Mouse (Mus musculus) midbrain, postnatal 0 days (tissue): ENCODE results near the gene Strn4. TPM values are rescaled to one million over a fixed set of nuclear protein-coding genes. Genes with fewer than 3 reads are reported as not detected.

Experiments
- ATAC-seq: fragments of 200-750 bp; cut with Nextera tagmentation; 2 replicates; pipeline ENCODE4 v1.8.0; 2017; ENCODE audit warnings: moderate number of reproducible peaks, mild to moderate bottlenecking, moderate TSS enrichment, moderate library complexity; ENCODE audit not compliant: low FRiP score
- DNase-seq: peaks from one replicate; pipeline ENCODE4 v3.0.0-alpha.2; 2015; ENCODE audit warnings: low spot score
- H3K27ac ChIP-seq: fragments of 300-500 bp; sonication (generic); 2 replicates; pipeline ENCODE4 v1.5.1; 2014; ENCODE audit warnings: low read depth, mild to moderate bottlenecking, low read length, mixed read lengths
- H3K27me3 ChIP-seq: fragments of 300-500 bp; sonication (generic); 2 replicates; pipeline ENCODE4 v1.6.1; 2014; ENCODE audit warnings: low read length, control low read depth, mixed read lengths; ENCODE audit not compliant: insufficient read depth
- H3K36me3 ChIP-seq: fragments of 300-500 bp; sonication (generic); 2 replicates; pipeline ENCODE4 v1.6.1; 2014; ENCODE audit warnings: low read length, control low read depth, mixed read lengths; ENCODE audit not compliant: insufficient read depth
- H3K4me1 ChIP-seq: fragments of 300-500 bp; sonication (generic); 2 replicates; pipeline ENCODE4 v1.6.1; 2014; ENCODE audit warnings: mild to moderate bottlenecking, control low read depth, antibody characterized with exemption, low read length, mixed read lengths; ENCODE audit not compliant: insufficient read depth
- H3K4me2 ChIP-seq: fragments of 300-500 bp; sonication (generic); 2 replicates; pipeline ENCODE4 v1.6.1; 2014; ENCODE audit warnings: low read depth, mild to moderate bottlenecking, low read length, mixed read lengths; ENCODE audit not compliant: poor library complexity, severe bottlenecking
- H3K4me3 ChIP-seq: fragments of 300-500 bp; sonication (generic); 2 replicates; pipeline ENCODE4 v1.5.1; 2014; ENCODE audit warnings: low read depth, mild to moderate bottlenecking, low read length, moderate library complexity
- H3K9ac ChIP-seq: fragments of 300-500 bp; sonication (generic); replicated peaks from 2 replicates; pipeline ENCODE4 v1.6.1; 2014; ENCODE audit warnings: mild to moderate bottlenecking, low read length, moderate library complexity, mixed read lengths; ENCODE audit not compliant: poor library complexity, severe bottlenecking
- H3K9me3 ChIP-seq: fragments of 300-500 bp; sonication (generic); 2 replicates; pipeline ENCODE4 v1.6.1; 2016; ENCODE audit warnings: low read length, control low read depth
- CTCF ChIP-seq: IDR thresholded peaks from 2 replicates; pipeline ENCODE4 v1.5.1; 2016; ENCODE audit warnings: antibody characterized with exemption, mild to moderate bottlenecking
- WGBS: fragments of 180-500 bp; shearing (Covaris S2); extraction: QIAGEN DNeasy Blood & Tissue Kit; methylation state at CpG from one replicate; pipeline ENCODE4 v1.1.7; 2014; 5-methylcytosine and 5-hydroxymethylcytosine counted together
- polyA plus RNA-seq: library from polyadenylated mRNA; unstranded; fragments of >200 nt; fragmentation: Nextera tagmentation; extraction: Ambion mirVana; gene quantifications from 2 replicates; pipeline ENCODE4 v1.2.1, GENCODE M21; 2015
- total RNA-seq: library from RNA; depleted of rRNA; stranded (reverse); fragments of >200 nt; gene quantifications from 2 replicates; pipeline ENCODE4 v1.2.3, GENCODE M21; 2014

Strn4 gene
- total and polyA plus RNA-seq, 2 experiments from 2014 or later, result 165 to 291 TPM

DNA sequence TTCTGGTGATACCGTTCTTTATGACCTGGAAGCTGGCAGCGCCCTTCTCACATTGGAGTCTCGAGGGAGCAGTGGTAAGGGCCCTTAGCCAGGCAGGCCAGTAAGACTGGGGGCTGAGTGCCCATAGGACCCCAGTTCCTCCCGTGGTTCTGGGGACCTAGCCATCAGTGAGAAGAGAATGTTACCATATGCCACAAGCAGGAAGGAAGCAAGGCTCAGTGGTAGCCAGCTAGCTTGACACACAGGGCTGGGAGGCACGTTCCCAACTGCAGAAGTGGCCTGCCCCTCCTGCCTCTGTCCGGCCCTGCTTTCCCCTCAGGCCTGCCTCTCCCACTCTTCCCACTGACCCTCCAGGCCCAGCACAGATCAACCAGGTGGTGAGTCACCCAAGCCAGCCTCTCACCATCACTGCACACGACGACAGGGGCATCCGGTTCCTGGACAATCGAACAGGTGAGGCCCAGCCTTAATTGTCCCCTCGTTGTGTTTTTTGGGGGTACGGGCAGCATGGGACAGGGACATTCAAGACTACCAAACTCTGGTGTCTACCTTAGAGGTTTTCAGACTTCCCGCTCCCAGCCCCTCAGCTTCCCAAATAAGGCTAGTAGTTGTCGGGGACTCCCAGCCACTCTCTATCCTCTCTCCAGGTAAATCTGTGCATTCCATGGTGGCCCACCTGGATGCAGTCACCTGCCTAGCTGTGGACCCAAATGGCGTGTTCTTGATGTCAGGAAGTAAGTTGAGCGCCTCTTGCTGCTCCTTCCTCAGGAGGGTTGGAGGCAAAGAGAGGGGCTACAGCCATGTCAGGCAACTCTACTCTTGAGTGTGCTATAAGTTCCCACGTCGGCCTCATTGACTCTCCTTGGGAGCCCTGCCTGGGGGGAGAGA, 22.5 kb downstream of the Strn4 start:
- Histone ChIP-seq H3K27ac (no peak overlapping the region), H3K9me3 (no peaks in the 10 kb centered on the region), H3K4me3 (no peak overlapping the region), H3K4me2 (no peak overlapping the region), H3K9ac (no peak overlapping the region), H3K4me1 (no peaks in the 10 kb centered on the region), H3K27me3 (no peaks in the 10 kb centered on the region), H3K36me3 (peaks cover 61% of the 10 kb centered on the region)
- ATAC-seq (no peak), DNase-seq (no peak)
- WGBS, result 92% methylated on average over 18 of the region's 18 CpGs
- no peak for TF ChIP-seq CTCF

- no peak for DNase-seq
Observed at GRCm38 (mm10) chr7:16838804-16839426, 23.2 kb downstream of the Strn4 start.

DNA sequence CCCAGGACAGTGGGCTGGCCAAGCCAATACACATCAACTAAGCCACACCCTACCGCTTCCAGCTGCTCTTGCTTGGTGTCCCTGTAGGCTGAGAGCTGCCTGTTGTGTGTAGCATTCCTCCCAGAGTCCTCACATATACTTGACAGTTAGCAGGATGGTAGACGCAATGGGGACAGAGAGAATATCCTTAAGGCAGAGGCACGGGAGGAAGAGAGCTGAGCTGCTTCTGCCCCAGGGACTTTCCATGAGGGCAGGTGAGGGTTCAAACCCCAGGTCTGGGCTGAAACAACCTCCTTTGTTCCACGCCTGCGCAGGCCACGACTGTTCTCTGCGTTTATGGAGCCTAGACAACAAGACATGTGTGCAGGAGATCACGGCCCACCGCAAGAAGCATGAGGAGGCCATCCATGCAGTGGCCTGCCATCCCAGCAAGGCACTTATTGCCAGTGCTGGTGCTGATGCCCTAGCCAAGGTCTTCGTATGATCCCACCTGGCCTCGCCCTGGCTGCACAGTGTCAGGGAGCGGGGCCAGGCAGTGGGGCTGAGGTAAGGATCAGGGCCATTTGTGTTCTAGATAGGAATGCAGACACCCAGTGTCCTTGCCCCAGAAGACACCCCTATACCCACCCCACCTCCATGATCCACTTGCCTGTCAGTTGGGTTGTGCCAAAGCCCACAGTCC, 23.9 kb downstream of the Strn4 start:
- Histone ChIP-seq H3K4me2 (no peak overlapping the region), H3K4me1 (peaks cover 11% of the 10 kb centered on the region), H3K9ac (no peak overlapping the region), H3K9me3 (no peaks in the 10 kb centered on the region), H3K36me3 (peaks cover 49% of the 10 kb centered on the region), H3K27ac (no peak overlapping the region), H3K4me3 (no peak overlapping the region), H3K27me3 (no peaks in the 10 kb centered on the region)
- ATAC-seq (no peak), DNase-seq (no peak)
- WGBS, result 97% methylated on average over 12 of the region's 12 CpGs
- no peak for TF ChIP-seq CTCF

More at GRCm38 (mm10) chr7:16838804-16839426, 23.2 kb downstream of the Strn4 start:
- Histone ChIP-seq H3K9me3 (no peaks in the 10 kb centered on the region), H3K36me3 (peaks cover 55% of the 10 kb centered on the region), H3K27me3 (no peaks in the 10 kb centered on the region), H3K4me3 (no peak overlapping the region), H3K9ac (no peak overlapping the region), H3K4me1 (peaks cover 5% of the 10 kb centered on the region), H3K4me2 (no peak overlapping the region), H3K27ac (no peak overlapping the region)
- 82% methylated on average over 6 of the region's 6 CpGs for WGBS
- ATAC-seq, result no peak
- no peak for TF ChIP-seq CTCF

DNA sequence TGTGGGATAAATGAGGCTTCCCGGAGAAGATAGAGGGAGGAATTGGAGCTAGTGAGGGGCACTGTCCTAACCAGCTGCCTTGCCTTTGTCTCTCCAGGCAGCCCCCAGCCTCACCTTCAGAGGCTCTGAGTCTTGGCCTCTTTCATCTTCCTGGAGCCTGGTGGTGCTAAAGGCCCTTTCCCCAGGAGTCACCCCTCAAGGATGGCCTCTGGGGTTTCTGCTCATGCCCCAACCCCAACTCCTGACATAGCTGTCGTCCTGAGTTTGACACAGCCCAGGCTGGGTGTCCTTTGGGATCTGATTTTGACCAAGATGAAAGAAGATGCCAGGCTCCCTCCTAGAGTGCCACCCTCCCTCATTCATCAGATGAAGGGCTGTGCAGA, 24.4 kb downstream of the Strn4 start:
- 80% methylated on average over 2 of the region's 2 CpGs for WGBS
- Histone ChIP-seq H3K9me3 (no peaks in the 10 kb centered on the region), H3K27ac (no peak overlapping the region), H3K4me2 (no peak overlapping the region), H3K4me3 (no peak overlapping the region), H3K36me3 (peaks cover 45% of the 10 kb centered on the region), H3K4me1 (peaks cover 11% of the 10 kb centered on the region), H3K27me3 (no peaks in the 10 kb centered on the region), H3K9ac (no peak overlapping the region)
- ATAC-seq (no peak), DNase-seq (no peak)
- no peak for TF ChIP-seq CTCF

DNA sequence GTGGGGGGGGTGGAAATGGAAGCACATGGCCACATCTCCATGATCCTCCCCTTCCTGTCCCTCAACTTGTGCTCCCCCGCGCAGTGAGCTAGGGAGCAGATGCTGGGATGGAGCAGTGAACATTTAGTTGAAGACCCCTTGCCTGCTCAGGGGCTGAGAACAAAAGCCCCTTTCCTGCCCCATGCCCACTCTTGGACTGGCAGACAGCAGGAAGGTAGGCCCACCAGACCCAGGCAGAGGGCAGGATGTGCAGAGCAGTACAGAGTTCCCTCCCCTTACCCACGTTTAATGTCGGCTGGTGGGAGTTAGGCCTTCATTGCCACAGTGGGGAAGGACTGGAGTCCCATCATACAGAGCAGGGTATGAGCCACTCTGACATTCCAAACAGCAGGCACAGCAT, 25.4 kb downstream of the Strn4 start:
- Histone ChIP-seq H3K4me1 (peaks cover 14% of the 10 kb centered on the region), H3K4me3 (no peak overlapping the region), H3K9ac (no peak overlapping the region), H3K4me2 (no peak overlapping the region), H3K36me3 (peaks cover 44% of the 10 kb centered on the region), H3K27ac (0 out of 2 replicates have a peak overlapping the region, but pooled peaks have one; percentile 43), H3K9me3 (no peaks in the 10 kb centered on the region), H3K27me3 (no peaks in the 10 kb centered on the region)
- ATAC-seq (no peak), DNase-seq (no peak)
- WGBS, result 83% methylated on average over 4 of the region's 4 CpGs
- no peak for TF ChIP-seq CTCF
